Mouse (Mus musculus) cerebellum, adult 2 months (tissue): ENCODE results near the gene Sema4f. TPM values are rescaled to one million over a fixed set of nuclear protein-coding genes. Genes with fewer than 3 reads are reported as not detected.
A peak's percentile ranks its signal among the peaks of the same experiment; 100 is the strongest.

Source experiments
- DNase-seq, 2 experiments: peaks; one replicate each; pipeline ENCODE4 v3.0.0; 2021
- H3K27ac ChIP-seq: fragments of 200-500 bp; 2 replicates; pipeline ENCODE4 v1.5.1; 2012; ENCODE audit warnings: low read length, control low read depth, inconsistent platforms; ENCODE audit not compliant: insufficient read depth
- H3K27me3 ChIP-seq: fragments of 200-500 bp; 2 replicates; pipeline ENCODE4 v1.6.1; 2012; ENCODE audit warnings: inconsistent platforms, mild to moderate bottlenecking, low read length, moderate library complexity; ENCODE audit not compliant: control insufficient read depth, insufficient read depth
- H3K4me1 ChIP-seq: fragments of 200-500 bp; 2 replicates; pipeline ENCODE4 v1.6.1; 2011; ENCODE audit warnings: low read length; ENCODE audit not compliant: control insufficient read depth, insufficient read depth
- H3K4me3 ChIP-seq: fragments of 200-500 bp; replicated peaks from 2 replicates; pipeline ENCODE3; 2011; ENCODE audit warnings: mild to moderate bottlenecking, low read depth, low read length, control low read depth; ENCODE audit not compliant: insufficient read depth
- CTCF ChIP-seq: fragments of 200-500 bp; IDR thresholded peaks from 2 replicates; pipeline ENCODE4 v1.5.1; 2011; ENCODE audit warnings: low read depth, mild to moderate bottlenecking, control low read depth, low read length, moderate library complexity, borderline replicate concordance; ENCODE audit not compliant: insufficient read depth
- POLR2A ChIP-seq: fragments of 200-500 bp; IDR thresholded peaks from 2 replicates; pipeline ENCODE4 v1.6.1; 2011; ENCODE audit warnings: low read length, control low read depth, borderline replicate concordance; ENCODE audit not compliant: insufficient read depth
- WGBS: fragments of 180-500 bp; shearing (Covaris S2); methylation state at CpG from one replicate; pipeline ENCODE4 v1.1.7; 2018; 5-methylcytosine and 5-hydroxymethylcytosine counted together
- polyA plus RNA-seq: library from polyadenylated mRNA; depleted of rRNA; stranded (reverse); fragments of >200 nt; gene quantifications from 2 replicates; pipeline ENCODE4 v1.2.3, GENCODE M21; 2012

Sema4f gene
- polyA plus RNA-seq, 1 experiment: 44.7 TPM

- H3K27me3 ChIP-seq: no peaks in the 10 kb centered on the region
- no peak for TF ChIP-seq POLR2A
- TF ChIP-seq CTCF: peak; percentile 50
- 45% methylated on average over 6 of the region's 6 CpGs for WGBS
- H3K4me1 ChIP-seq: no peaks in the 10 kb centered on the region
- DNase-seq: no peak
- H3K4me3 ChIP-seq: no peak overlapping the region
- H3K27ac ChIP-seq: no peak overlapping the region
Observed at GRCm38 (mm10) chr6:82945750-82946149, 6.2 kb upstream of the Sema4f start.

GRCm38 (mm10) chr6:82940765-82941164, 1.2 kb upstream of the Sema4f start:
- TF ChIP-seq CTCF (no peak), POLR2A (no peak)
- Histone ChIP-seq H3K4me1 (peaks cover 12% of the 10 kb centered on the region), H3K27ac (no peak overlapping the region), H3K27me3 (no peaks in the 10 kb centered on the region), H3K4me3 (no peak overlapping the region)
- DNase-seq: no peak
- 89% methylated on average over 3 of the region's 3 CpGs for WGBS

GRCm38 (mm10) chr6:82934616-82935230, 4.8 kb downstream of the Sema4f start:
- peak overlapping the region; percentile 38 for H3K27ac ChIP-seq
- H3K4me3 ChIP-seq: no peak overlapping the region
- peaks cover 25% of the 10 kb centered on the region for H3K4me1 ChIP-seq
- DNase-seq: peak; percentile 55 to 76
- TF ChIP-seq CTCF (no peak), POLR2A (no peak)
- H3K27me3 ChIP-seq: no peaks in the 10 kb centered on the region
- 19% methylated on average over 3 of the region's 3 CpGs for WGBS

- Histone ChIP-seq H3K27me3 (no peaks in the 10 kb centered on the region), H3K27ac (no peak overlapping the region), H3K4me1 (peaks cover 9% of the 10 kb centered on the region), H3K4me3 (no peak overlapping the region)
- TF ChIP-seq CTCF (no peak), POLR2A (no peak)
- 74% methylated on average over 5 of the region's 5 CpGs for WGBS
- DNase-seq: no peak
Observed at GRCm38 (mm10) chr6:82927617-82928016, 12.0 kb downstream of the Sema4f start.

GRCm38 (mm10) chr6:82926528-82926927, 13.0 kb downstream of the Sema4f start:
- Histone ChIP-seq H3K27me3 (no peaks in the 10 kb centered on the region), H3K4me3 (no peak overlapping the region), H3K27ac (peak overlapping the region; percentile 46; the same call in 1 of the 2 replicates), H3K4me1 (peaks cover 9% of the 10 kb centered on the region)
- TF ChIP-seq POLR2A: no peak
- TF ChIP-seq CTCF: no peak
- 26% methylated on average over 7 of the region's 7 CpGs for WGBS
- peak; percentile 28 to 55 for DNase-seq

GRCm38 (mm10) chr6:82926106-82926505, 13.5 kb downstream of the Sema4f start:
- 28% methylated on average over 10 of the region's 10 CpGs for WGBS
- Histone ChIP-seq H3K27ac (peak overlapping the region; percentile 46; the same call in 1 of the 2 replicates), H3K27me3 (no peaks in the 10 kb centered on the region), H3K4me1 (peaks cover 9% of the 10 kb centered on the region), H3K4me3 (no peak overlapping the region)
- TF ChIP-seq CTCF (no peak), POLR2A (no peak)
- peak; percentile 54 to 65 for DNase-seq

GRCm38 (mm10) chr6:82925005-82925404, 14.6 kb downstream of the Sema4f start:
- WGBS: 66% methylated on average over 3 of the region's 3 CpGs
- TF ChIP-seq POLR2A (no peak), CTCF (peak; percentile 37)
- Histone ChIP-seq H3K27ac (no peak overlapping the region), H3K4me1 (peaks cover 15% of the 10 kb centered on the region), H3K27me3 (no peaks in the 10 kb centered on the region), H3K4me3 (no peak overlapping the region)
- no peak for DNase-seq

GRCm38 (mm10) chr6:82921426-82922224, 17.9 kb downstream of the Sema4f start:
- no peak for TF ChIP-seq CTCF
- 78% methylated on average over 9 of the region's 9 CpGs for WGBS

More at GRCm38 (mm10) chr6:82921426-82922224, 17.9 kb downstream of the Sema4f start:
- no peak overlapping the region for H3K27ac ChIP-seq
- H3K27me3 ChIP-seq: no peaks in the 10 kb centered on the region
- DNase-seq: no peak
- H3K4me1 ChIP-seq: peaks cover 44% of the 10 kb centered on the region
- H3K4me3 ChIP-seq: no peak overlapping the region
